Mouse (Mus musculus): Measurements from ENCODE around the gene Gm21988.
A peak's percentile ranks its signal among the peaks of the same experiment; 100 is the strongest.

Gene Gm21988

GRCm38 (mm10) chr11:70239541-70240279, at the start of gene Gm21988, which contains the start of gene Rnasek:
TSS of gene Gm21988 (minus strand) at chr11:70239830.
TSS of gene Rnasek (minus strand) at chr11:70239842.
- peak; percentile 75 for DNase-seq (ENCODE audit: low read depth, low spot score)

- DNase-seq (ENCODE audit: low read depth, low spot score), result no peak
Observed at GRCm38 (mm10) chr11:70289236-70289635, 49.6 kb upstream of the Gm21988 start.

GRCm38 (mm10) chr11:70288102-70288501, 48.5 kb upstream of the Gm21988 start:
- DNase-seq (ENCODE audit: low read depth, low spot score), result no peak

- DNase-seq (ENCODE audit: low read depth, low spot score), result no peak
Observed at GRCm38 (mm10) chr11:70285686-70286085, 46.1 kb upstream of the Gm21988 start.

GRCm38 (mm10) chr11:70284757-70285156, 45.1 kb upstream of the Gm21988 start:
- DNase-seq (ENCODE audit: low read depth, low spot score), result no peak

- DNase-seq (ENCODE audit: low read depth, low spot score), result no peak
Observed at GRCm38 (mm10) chr11:70283666-70284065, 44.0 kb upstream of the Gm21988 start.

GRCm38 (mm10) chr11:70280441-70280840, 40.8 kb upstream of the Gm21988 start:
- DNase-seq (ENCODE audit: low read depth, low spot score), result no peak

GRCm38 (mm10) chr11:70278961-70279360, 39.3 kb upstream of the Gm21988 start:
- DNase-seq (ENCODE audit: low read depth, low spot score), result no peak

GRCm38 (mm10) chr11:70271641-70272040, 32.0 kb upstream of the Gm21988 start:
- DNase-seq (ENCODE audit: low read depth, low spot score), result no peak

- DNase-seq (ENCODE audit: low read depth, low spot score), result no peak
Observed at GRCm38 (mm10) chr11:70266405-70266804, 26.8 kb upstream of the Gm21988 start.

- no peak for DNase-seq (ENCODE audit: low read depth, low spot score)
Observed at GRCm38 (mm10) chr11:70265819-70266218, 26.2 kb upstream of the Gm21988 start.

- no peak for DNase-seq (ENCODE audit: low read depth, low spot score)
Observed at GRCm38 (mm10) chr11:70265252-70265651, 25.6 kb upstream of the Gm21988 start.

- DNase-seq (ENCODE audit: low read depth, low spot score), result no peak
Observed at GRCm38 (mm10) chr11:70259035-70259434, 19.4 kb upstream of the Gm21988 start.

- DNase-seq (ENCODE audit: low read depth, low spot score), result no peak
Observed at GRCm38 (mm10) chr11:70254931-70255531, 15.4 kb upstream of the Gm21988 start, which contains the start of gene Alox12. TSS of gene Alox12 (minus strand) at chr11:70255353.

- DNase-seq (ENCODE audit: low read depth, low spot score), result no peak
Observed at GRCm38 (mm10) chr11:70254337-70254736, 14.7 kb upstream of the Gm21988 start.

- DNase-seq (ENCODE audit: low read depth, low spot score), result no peak
Observed at GRCm38 (mm10) chr11:70251853-70252252, 12.2 kb upstream of the Gm21988 start.

- no peak for DNase-seq (ENCODE audit: low read depth, low spot score)
Observed at GRCm38 (mm10) chr11:70250150-70250549, 10.5 kb upstream of the Gm21988 start.

- DNase-seq (ENCODE audit: low read depth, low spot score), result no peak
Observed at GRCm38 (mm10) chr11:70247136-70247845, 7.7 kb upstream of the Gm21988 start.

GRCm38 (mm10) chr11:70242591-70242990, 3.0 kb upstream of the Gm21988 start:
- no peak for DNase-seq (ENCODE audit: low read depth, low spot score)

GRCm38 (mm10) chr11:70238591-70239440, 814 bp downstream of the Gm21988 start:
- no peak for DNase-seq (ENCODE audit: low read depth, low spot score)

- DNase-seq (ENCODE audit: low read depth, low spot score), result peak; percentile 91
Observed at GRCm38 (mm10) chr11:70237457-70238167, 2.0 kb downstream of the Gm21988 start, which contains the start of gene 0610010K14Rik. TSS of gene 0610010K14Rik (minus strand) at chr11:70237914.
